Mouse (Mus musculus) midbrain, embryonic 13.5 days (tissue): ENCODE data around the gene Zmynd8. TPM values are rescaled to one million over a fixed set of nuclear protein-coding genes. Genes with fewer than 3 reads are reported as not detected.

ENCODE experiments used
- ATAC-seq: fragments of 200-750 bp; cut with Nextera tagmentation; 2 replicates; pipeline ENCODE4 v1.8.0; 2017; ENCODE audit warnings: mild to moderate bottlenecking, moderate TSS enrichment, moderate library complexity
- H3K27ac ChIP-seq: fragments of 300-500 bp; sonication (generic); 2 replicates; pipeline ENCODE4 v1.5.1; 2015; ENCODE audit warnings: inconsistent platforms, mild to moderate bottlenecking, moderate library complexity
- H3K27me3 ChIP-seq: fragments of 300-500 bp; sonication (generic); 2 replicates; pipeline ENCODE4 v1.6.1; 2015; ENCODE audit warnings: mild to moderate bottlenecking, inconsistent platforms
- H3K36me3 ChIP-seq: fragments of 300-500 bp; sonication (generic); 2 replicates; pipeline ENCODE4 v1.6.1; 2015; ENCODE audit warnings: mild to moderate bottlenecking, inconsistent platforms
- H3K4me1 ChIP-seq: fragments of 300-500 bp; sonication (generic); replicated peaks from 2 replicates; pipeline ENCODE4 v1.6.1; 2015; ENCODE audit warnings: inconsistent platforms
- H3K4me2 ChIP-seq: fragments of 300-500 bp; sonication (generic); replicated peaks from 2 replicates; pipeline ENCODE4 v1.6.1; 2015; ENCODE audit warnings: moderate library complexity, mild to moderate bottlenecking, inconsistent platforms
- H3K4me3 ChIP-seq: fragments of 300-500 bp; sonication (generic); replicated peaks from 2 replicates; pipeline ENCODE4 v1.5.1; 2015; ENCODE audit warnings: mild to moderate bottlenecking, inconsistent platforms
- H3K9ac ChIP-seq: fragments of 300-500 bp; sonication (generic); replicated peaks from 2 replicates; pipeline ENCODE4 v1.6.1; 2015; ENCODE audit warnings: mild to moderate bottlenecking, inconsistent platforms
- H3K9me3 ChIP-seq: fragments of 300-500 bp; sonication (generic); 2 replicates; pipeline ENCODE4 v1.6.1; 2016; ENCODE audit warnings: mild to moderate bottlenecking, inconsistent platforms
- WGBS: fragments of 180-500 bp; shearing (Covaris S2); methylation state at CpG from one replicate; pipeline ENCODE4 v1.1.7; 2015; 5-methylcytosine and 5-hydroxymethylcytosine counted together
- polyA plus RNA-seq: library from polyadenylated mRNA; unstranded; fragments of >200 nt; fragmentation: Nextera tagmentation; extraction: Ambion mirVana; gene quantifications from 2 replicates; pipeline ENCODE4 v1.2.1, GENCODE M21; 2015

The Zmynd8 gene
- polyA plus RNA-seq, 1 experiment from 2014 or later = 86.8 TPM

DNA sequence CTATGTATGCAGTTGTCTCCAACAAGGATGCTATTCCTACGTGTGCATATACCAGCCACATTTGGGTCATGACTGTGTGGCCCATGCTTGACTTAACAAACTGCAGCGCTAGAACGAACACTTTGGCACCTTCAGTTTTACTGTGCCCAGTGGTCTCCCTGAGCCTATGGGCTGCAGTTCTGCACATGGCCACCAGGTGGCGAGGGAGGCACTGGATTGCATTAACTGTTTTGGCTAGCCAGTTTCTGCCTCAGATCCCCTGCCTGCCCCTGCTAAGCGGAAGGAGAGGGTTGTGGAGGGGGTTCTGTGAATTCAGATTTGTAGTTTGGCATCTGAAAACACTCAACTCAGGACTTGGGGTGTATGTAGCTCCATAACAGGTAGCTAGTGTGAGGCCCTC is 116.5 kb downstream of the Zmynd8 start:
- Histone ChIP-seq H3K4me1 (peaks cover 8% of the 10 kb centered on the region; the same call in 1 of the 2 replicates), H3K27ac (0 out of 2 replicates have a peak overlapping the region, but pooled peaks have one; percentile 9), H3K36me3 (peaks cover 51% of the 10 kb centered on the region), H3K4me2 (no peak overlapping the region), H3K9ac (no peak overlapping the region), H3K27me3 (no peaks in the 10 kb centered on the region), H3K4me3 (no peak overlapping the region), H3K9me3 (no peaks in the 10 kb centered on the region)
- 39% methylated on average over 5 of the region's 5 CpGs for WGBS
- peak; percentile 37 for ATAC-seq

DNA sequence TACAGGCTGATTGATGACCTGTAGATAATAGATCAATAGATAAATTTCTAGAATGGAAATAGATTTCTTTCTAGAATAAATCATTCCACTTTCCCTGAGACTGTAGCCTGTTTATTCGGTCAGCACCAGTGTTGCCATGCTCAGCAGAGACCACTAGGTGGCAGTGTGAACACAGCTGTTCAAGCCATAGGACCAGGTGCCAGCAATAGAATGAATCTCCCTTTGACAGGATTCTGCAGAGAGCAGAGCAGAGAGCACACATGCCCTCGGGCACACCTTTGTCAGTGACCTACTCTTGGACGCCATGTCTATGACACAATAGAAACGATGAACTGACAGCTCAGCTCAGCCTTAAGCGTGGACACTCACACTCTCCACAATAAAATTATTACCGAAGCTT is 119.9 kb downstream of the Zmynd8 start:
- no peak overlapping the region for H3K4me2 ChIP-seq
- no peaks in the 10 kb centered on the region for H3K27me3 ChIP-seq
- H3K4me3 ChIP-seq = no peak overlapping the region
- no peaks in the 10 kb centered on the region for H3K9me3 ChIP-seq
- H3K9ac ChIP-seq = no peak overlapping the region
- 27% methylated on average over 6 of the region's 6 CpGs for WGBS
- peak overlapping the region; percentile 70 for H3K27ac ChIP-seq
- H3K36me3 ChIP-seq = peaks cover 20% of the 10 kb centered on the region
- peak; percentile 75 for ATAC-seq
- peaks cover 8% of the 10 kb centered on the region; the same call in 1 of the 2 replicates for H3K4me1 ChIP-seq

DNA sequence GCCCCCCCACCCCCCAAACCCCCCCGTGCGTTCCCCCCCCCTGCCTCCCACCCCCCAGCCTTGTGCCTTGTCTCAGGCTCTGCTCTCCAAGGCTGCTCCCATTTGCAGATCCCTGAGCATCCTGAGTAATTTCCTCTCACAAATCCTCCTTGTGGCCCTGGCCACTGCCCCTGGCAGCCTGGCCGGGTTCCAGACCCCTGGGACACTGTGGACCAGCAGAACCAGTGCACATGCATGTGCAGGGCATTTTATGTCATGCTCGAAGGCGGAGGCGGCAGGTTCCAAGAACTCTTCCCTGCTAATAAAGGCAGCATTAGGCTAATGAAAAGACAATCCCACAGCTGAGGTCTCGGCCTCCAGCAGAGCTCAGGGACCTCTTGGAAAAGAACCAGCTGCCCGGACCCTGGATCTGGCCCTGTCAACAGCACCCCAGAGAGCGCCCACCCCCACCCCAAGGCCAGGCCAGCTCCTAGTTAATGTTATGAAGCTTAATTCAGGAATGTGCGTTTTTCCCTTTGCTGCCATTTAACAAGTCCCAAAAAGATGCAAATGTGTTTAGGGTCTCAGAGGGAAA is 129.4 kb downstream of the Zmynd8 start:
- peaks cover 12% of the 10 kb centered on the region for H3K4me1 ChIP-seq
- H3K27ac ChIP-seq = peak overlapping the region; percentile 63
- no peak overlapping the region for H3K9ac ChIP-seq
- H3K4me2 ChIP-seq = no peak overlapping the region
- peak; percentile 77 for ATAC-seq
- 25% methylated on average over 8 of the region's 10 CpGs for WGBS
- H3K36me3 ChIP-seq = no peaks in the 10 kb centered on the region
- no peaks in the 10 kb centered on the region for H3K27me3 ChIP-seq
- no peak overlapping the region for H3K4me3 ChIP-seq
- no peaks in the 10 kb centered on the region for H3K9me3 ChIP-seq

DNA sequence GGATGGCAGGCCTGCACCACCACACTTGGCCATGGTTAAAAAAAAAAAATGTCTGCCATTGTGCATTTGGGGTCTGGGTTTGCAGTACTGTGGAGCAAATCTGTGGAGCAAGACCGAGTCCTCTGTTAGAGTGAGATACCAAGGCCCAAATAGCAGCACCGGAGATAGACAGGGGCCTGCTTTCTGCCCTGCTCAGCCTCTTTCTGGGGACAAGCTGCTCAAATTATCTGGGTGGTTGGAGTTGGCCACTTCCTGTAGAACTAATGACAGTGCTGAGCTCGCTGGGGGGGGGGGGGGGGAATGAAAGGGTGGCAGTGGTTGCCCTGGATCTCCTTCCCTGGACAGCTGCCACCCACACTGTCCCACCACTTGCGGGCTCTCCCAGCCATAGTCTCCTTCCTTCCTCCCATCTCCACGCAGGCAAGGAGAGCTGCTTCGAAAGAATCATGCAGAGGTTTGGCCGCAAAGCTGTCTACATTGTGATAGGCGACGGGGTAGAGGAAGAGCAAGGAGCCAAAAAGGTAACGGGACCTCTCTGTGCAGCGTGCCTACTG is 129.9 kb downstream of the Zmynd8 start:
- Histone ChIP-seq H3K4me2 (no peak overlapping the region), H3K9me3 (no peaks in the 10 kb centered on the region), H3K4me1 (peaks cover 12% of the 10 kb centered on the region), H3K4me3 (no peak overlapping the region), H3K27me3 (no peaks in the 10 kb centered on the region), H3K9ac (no peak overlapping the region), H3K27ac (peak overlapping the region; percentile 63), H3K36me3 (no peaks in the 10 kb centered on the region)
- ATAC-seq = peak; percentile 49
- WGBS = 44% methylated on average over 10 of the region's 11 CpGs

DNA sequence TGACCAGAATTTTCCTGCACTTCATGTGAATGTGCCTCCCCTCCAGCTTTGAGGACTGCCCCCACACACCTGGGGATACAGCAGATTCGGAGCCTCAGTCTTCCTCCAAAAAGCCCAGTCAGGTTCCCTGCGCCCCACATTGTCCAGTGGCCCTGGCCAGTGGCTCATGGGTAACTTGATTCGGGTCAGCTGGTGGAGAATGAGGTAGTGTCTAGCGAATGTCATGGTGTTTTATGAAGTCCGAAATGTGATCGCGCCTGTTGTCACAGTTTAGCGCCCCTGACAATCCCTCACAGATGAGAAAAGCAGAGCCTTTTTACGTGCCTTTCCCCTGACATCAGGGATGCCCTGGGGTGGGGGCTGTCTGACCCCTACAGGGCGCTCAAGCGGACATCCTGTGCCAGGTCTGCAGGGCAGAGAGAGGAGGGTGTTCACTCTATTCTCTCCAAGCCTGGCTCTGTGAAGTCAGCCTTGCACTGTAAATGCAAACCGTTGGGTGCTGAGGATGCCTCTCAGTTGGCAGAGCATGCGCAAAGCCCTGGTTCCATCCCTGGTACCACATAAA is 139.3 kb downstream of the Zmynd8 start:
- H3K27ac ChIP-seq = no peak overlapping the region
- H3K27me3 ChIP-seq = no peaks in the 10 kb centered on the region
- no peak overlapping the region for H3K9ac ChIP-seq
- no peaks in the 10 kb centered on the region for H3K9me3 ChIP-seq
- H3K36me3 ChIP-seq = no peaks in the 10 kb centered on the region
- 82% methylated on average over 13 of the region's 13 CpGs for WGBS
- H3K4me3 ChIP-seq = no peak overlapping the region
- no peak overlapping the region for H3K4me2 ChIP-seq
- peaks cover 23% of the 10 kb centered on the region for H3K4me1 ChIP-seq
- no peak for ATAC-seq

DNA sequence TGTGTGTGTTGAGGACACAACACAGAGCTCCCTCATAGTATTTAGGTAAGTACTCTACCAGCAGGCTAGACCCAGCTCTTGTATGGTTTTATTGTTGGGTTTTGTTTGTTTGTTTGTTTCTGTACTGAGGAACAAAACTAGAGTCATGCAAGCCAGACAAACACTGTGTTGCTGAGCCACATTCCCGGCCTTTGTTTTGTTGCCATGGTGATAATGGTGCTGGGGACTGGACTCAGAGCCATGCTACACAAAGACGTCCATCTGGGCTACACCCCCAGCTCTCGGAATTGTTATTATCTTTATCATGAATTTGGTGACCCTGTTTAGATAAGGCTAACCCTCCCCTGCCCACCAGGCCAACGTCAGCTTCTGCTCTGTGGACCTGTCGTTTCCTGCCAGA is 140.3 kb downstream of the Zmynd8 start:
- Histone ChIP-seq H3K27me3 (no peaks in the 10 kb centered on the region), H3K9me3 (no peaks in the 10 kb centered on the region), H3K9ac (no peak overlapping the region), H3K36me3 (no peaks in the 10 kb centered on the region), H3K4me3 (no peak overlapping the region), H3K4me1 (peaks cover 23% of the 10 kb centered on the region), H3K4me2 (no peak overlapping the region), H3K27ac (no peak overlapping the region)
- 8% methylated on average over 5 of the region's 5 CpGs for WGBS
- ATAC-seq = peak; percentile 66; the same call in 1 of the 2 replicates

DNA sequence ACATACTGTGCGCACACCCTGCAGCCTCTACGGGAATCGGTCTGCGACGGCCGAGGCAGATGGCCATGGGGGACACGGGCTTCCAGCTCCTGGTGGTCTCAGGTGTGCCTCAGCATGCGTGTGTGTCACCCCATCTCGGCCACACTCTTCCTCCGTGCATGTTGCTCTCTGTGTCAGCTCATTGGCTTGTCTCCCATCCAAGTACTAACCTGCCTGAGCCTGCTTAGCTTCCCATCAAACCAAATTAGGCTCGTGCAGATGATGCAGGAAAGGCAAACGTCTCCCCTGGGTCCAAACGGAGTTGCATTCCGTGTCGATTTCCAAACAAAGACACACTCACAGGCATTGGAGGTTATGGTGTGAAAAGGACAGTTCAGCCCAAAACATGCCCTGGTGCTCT is 141.0 kb downstream of the Zmynd8 start:
- peak; percentile 57 for ATAC-seq
- Histone ChIP-seq H3K4me2 (no peak overlapping the region), H3K9ac (no peak overlapping the region), H3K4me3 (no peak overlapping the region), H3K9me3 (no peaks in the 10 kb centered on the region), H3K36me3 (no peaks in the 10 kb centered on the region), H3K4me1 (peaks cover 23% of the 10 kb centered on the region), H3K27me3 (no peaks in the 10 kb centered on the region), H3K27ac (no peak overlapping the region)
- whole genome bisulfite sequencing = 66% methylated on average over 15 of the region's 15 CpGs

DNA sequence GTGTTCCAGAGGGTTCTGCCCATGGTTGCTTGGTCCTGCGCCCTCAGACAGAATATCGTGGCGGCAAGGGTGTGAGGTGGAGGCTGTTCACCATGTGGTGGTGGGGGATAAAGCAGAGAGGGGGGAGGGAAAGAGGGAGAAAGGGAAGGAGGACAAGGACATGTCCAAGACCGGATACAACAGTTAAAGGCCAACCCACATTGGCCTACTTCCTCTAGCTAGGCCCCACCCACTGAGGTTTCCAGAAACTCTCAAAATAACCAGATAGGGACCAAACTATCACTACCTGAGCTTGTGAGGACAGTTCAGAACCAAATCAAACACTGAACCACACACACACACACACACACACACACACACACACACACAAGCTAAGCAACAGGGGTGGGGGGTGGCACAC is 146.1 kb downstream of the Zmynd8 start:
- WGBS = 90% methylated on average over 4 of the region's 4 CpGs
- ATAC-seq = no peak
- no peak overlapping the region for H3K27ac ChIP-seq
- peaks cover 5% of the 10 kb centered on the region for H3K4me1 ChIP-seq
- H3K9me3 ChIP-seq = no peaks in the 10 kb centered on the region
- H3K4me2 ChIP-seq = no peak overlapping the region
- no peaks in the 10 kb centered on the region for H3K36me3 ChIP-seq
- H3K27me3 ChIP-seq = peaks cover 8% of the 10 kb centered on the region; the same call in 1 of the 2 replicates
- H3K4me3 ChIP-seq = no peak overlapping the region
- no peak overlapping the region for H3K9ac ChIP-seq

DNA sequence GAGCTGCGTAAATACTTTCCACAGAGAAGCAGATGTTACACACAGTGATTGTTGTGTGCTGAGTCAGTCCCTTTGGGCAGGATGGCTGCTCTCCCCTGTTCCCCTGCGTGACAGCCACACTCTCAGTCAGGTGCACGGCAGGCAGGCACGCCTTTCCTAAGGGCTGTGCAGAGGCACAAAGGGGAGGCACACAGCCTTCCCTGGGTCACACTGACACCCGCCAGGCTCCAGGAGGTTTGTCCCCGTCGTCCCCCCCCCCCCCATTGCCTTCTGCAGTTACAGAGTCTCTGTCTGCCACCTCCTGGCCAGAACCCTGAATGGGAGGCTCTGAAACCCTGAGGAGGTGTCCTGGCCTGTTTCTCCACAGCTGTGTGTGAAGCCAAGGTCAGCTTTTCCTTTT is 147.7 kb downstream of the Zmynd8 start:
- H3K4me2 ChIP-seq = no peak overlapping the region
- WGBS = 24% methylated on average over 7 of the region's 7 CpGs
- no peak overlapping the region for H3K27ac ChIP-seq
- no peak overlapping the region for H3K9ac ChIP-seq
- H3K9me3 ChIP-seq = no peaks in the 10 kb centered on the region
- peak; percentile 60; the same call in 1 of the 2 replicates for ATAC-seq
- H3K4me3 ChIP-seq = no peak overlapping the region
- no peaks in the 10 kb centered on the region for H3K36me3 ChIP-seq
- peaks cover 8% of the 10 kb centered on the region; the same call in 1 of the 2 replicates for H3K27me3 ChIP-seq
- H3K4me1 ChIP-seq = peaks cover 3% of the 10 kb centered on the region; the same call in 1 of the 2 replicates

DNA sequence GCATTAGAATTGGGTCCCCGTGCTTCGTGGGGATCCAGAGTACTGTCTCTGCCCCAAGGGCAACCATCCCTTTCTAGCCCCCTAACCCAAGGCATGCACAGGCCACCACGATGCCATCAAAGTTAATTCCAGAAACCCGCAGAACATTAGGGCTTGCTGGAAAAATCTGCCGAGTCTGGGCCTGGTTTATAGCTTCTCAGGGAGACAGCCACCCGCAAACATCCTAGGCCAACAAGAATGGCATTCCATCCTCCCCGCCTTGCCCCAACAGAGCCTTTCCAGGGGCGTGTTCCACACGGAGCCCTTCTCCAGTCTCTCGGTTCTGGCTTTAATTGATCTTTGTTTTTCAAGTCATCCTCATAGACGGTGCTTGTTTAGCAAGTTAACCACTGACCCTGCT is 150.4 kb downstream of the Zmynd8 start:
- Histone ChIP-seq H3K4me3 (no peak overlapping the region), H3K4me2 (no peak overlapping the region), H3K9ac (no peak overlapping the region), H3K36me3 (no peaks in the 10 kb centered on the region), H3K4me1 (peaks cover 18% of the 10 kb centered on the region; the same call in 1 of the 2 replicates), H3K9me3 (no peaks in the 10 kb centered on the region), H3K27ac (no peak overlapping the region), H3K27me3 (peaks cover 12% of the 10 kb centered on the region; the same call in 1 of the 2 replicates)
- ATAC-seq = no peak
- 10% methylated on average over 11 of the region's 11 CpGs for WGBS

DNA sequence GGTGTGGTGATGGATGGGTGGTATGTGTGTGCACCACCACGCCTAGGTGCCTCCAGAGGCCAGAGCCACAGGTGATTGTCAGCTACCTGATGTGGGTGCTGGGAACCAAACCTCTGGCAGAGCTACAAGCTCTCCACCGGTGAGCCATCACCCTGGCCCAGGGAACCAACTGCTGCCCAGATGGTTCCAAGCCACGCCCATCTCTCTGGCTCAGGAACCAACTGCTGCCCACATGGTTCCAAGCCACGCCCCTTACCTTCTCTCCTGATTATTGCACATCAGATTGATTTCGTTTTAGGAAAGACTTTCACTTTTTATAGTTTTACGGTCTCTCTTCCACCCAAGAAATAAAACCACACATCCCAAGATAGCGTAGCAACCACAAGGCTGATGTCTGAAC is 150.8 kb downstream of the Zmynd8 start:
- Histone ChIP-seq H3K4me2 (no peak overlapping the region), H3K9ac (no peak overlapping the region), H3K27me3 (peaks cover 13% of the 10 kb centered on the region; the same call in 1 of the 2 replicates), H3K4me3 (no peak overlapping the region), H3K9me3 (no peaks in the 10 kb centered on the region), H3K36me3 (no peaks in the 10 kb centered on the region), H3K4me1 (peaks cover 18% of the 10 kb centered on the region; the same call in 1 of the 2 replicates), H3K27ac (no peak overlapping the region)
- no peak for ATAC-seq
- 51% methylated on average over 7 of the region's 7 CpGs for WGBS

DNA sequence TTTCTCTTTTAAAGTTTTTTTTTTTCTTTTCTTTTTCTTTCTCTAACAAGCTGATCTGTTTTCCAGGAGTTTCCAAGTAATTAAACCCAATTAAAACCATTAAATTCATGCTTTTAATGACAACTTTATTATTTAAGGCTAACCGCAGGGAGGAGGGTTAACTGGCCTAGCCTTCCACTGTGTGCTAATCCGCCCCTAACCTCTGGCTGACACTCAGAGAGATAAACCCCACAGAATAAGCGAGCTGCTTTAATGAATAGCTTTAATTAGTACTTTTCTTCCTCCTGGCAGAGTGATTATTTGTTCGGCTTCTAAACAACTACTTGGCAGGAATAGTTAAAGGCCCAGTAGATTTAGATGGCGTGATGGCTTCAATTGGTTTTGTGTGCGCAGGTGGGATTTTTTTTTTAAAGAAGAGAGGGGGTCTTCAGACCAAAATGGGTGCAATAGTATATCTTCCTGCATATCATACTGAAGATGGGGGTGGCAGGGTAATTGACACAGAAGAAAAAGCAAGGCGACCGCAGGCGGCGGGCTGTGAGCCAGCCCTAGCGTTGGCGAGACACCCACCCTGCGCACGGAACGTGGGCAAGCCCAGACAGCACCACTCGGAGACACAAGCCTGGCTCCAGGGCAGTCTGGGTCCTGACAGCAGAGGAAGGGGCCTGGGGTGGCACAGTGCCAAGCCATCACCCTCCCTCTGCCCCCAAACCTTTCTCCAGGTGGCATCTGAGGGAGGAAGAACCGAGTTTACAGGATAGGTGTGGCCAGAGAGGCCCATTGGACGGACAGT is 153.3 kb downstream of the Zmynd8 start:
- H3K4me2 ChIP-seq = peak overlapping the region; percentile 12; the same call in 1 of the 2 replicates
- peak; percentile 71; the same call in 1 of the 2 replicates for ATAC-seq
- no peak overlapping the region for H3K27ac ChIP-seq
- peaks cover 21% of the 10 kb centered on the region for H3K27me3 ChIP-seq
- H3K9me3 ChIP-seq = no peaks in the 10 kb centered on the region
- no peak overlapping the region for H3K4me3 ChIP-seq
- peaks cover 34% of the 10 kb centered on the region for H3K4me1 ChIP-seq
- 40% methylated on average over 18 of the region's 18 CpGs for WGBS
- H3K9ac ChIP-seq = 0 out of 2 replicates have a peak overlapping the region, but pooled peaks have one; percentile 44
- H3K36me3 ChIP-seq = no peaks in the 10 kb centered on the region
